Mouse (Mus musculus) spleen, adult 12 weeks (tissue): ENCODE measurements around the gene Fadd.

Source experiments
- DNase-seq: peaks from one replicate; pipeline ENCODE4 v3.0.0; 2022; ENCODE audit warnings: low spot score

Fadd gene

GRCm38 (mm10) chr7:144531585-144532378, 50.5 kb downstream of the Fadd start:
- DNase-seq: no peak

- no peak for DNase-seq
Observed at GRCm38 (mm10) chr7:144529851-144530250, 52.4 kb downstream of the Fadd start.

- DNase-seq: no peak
Observed at GRCm38 (mm10) chr7:144527723-144528221, 54.5 kb downstream of the Fadd start.
